Mouse (Mus musculus) forebrain, embryonic 11.5 days (tissue): ENCODE results near the gene Igdcc3. TPM values are rescaled to one million over a fixed set of nuclear protein-coding genes. Genes with fewer than 3 reads are reported as not detected.
"Not testable (repeated sequence)": the region's sequence is repeated elsewhere in the genome, so short reads cannot be mapped to it uniquely, and the experiment has no call there.

ENCODE experiments used
- ATAC-seq: fragments of 200-750 bp; cut with Nextera tagmentation; replicated peaks from 2 replicates; pipeline ENCODE4 v1.8.0; 2017; ENCODE audit warnings: moderate TSS enrichment; ENCODE audit not compliant: low FRiP score
- DNase-seq: peaks from one replicate; pipeline ENCODE4 v3.0.0-alpha.2; 2017; ENCODE audit warnings: low spot score
- H3K27ac ChIP-seq: fragments of 300-500 bp; sonication (generic); 2 replicates; pipeline ENCODE4 v1.5.1; 2014; ENCODE audit warnings: low read depth, low read length
- H3K27me3 ChIP-seq: fragments of 300-500 bp; sonication (generic); 2 replicates; pipeline ENCODE4 v1.6.1; 2014; ENCODE audit warnings: mild to moderate bottlenecking, low read length, mixed read lengths; ENCODE audit not compliant: control insufficient read depth, insufficient read depth
- H3K36me3 ChIP-seq: fragments of 300-500 bp; sonication (generic); 2 replicates; pipeline ENCODE4 v1.6.1; 2014; ENCODE audit warnings: mild to moderate bottlenecking, low read length, moderate library complexity, mixed read lengths; ENCODE audit not compliant: control insufficient read depth, insufficient read depth
- H3K4me1 ChIP-seq: fragments of 300-500 bp; sonication (generic); replicated peaks from 2 replicates; pipeline ENCODE4 v1.6.1; 2014; ENCODE audit warnings: low read length, mixed read lengths; ENCODE audit not compliant: control insufficient read depth, insufficient read depth
- H3K4me2 ChIP-seq: fragments of 300-500 bp; sonication (generic); 2 replicates; pipeline ENCODE4 v1.6.1; 2014; ENCODE audit warnings: low read depth, mild to moderate bottlenecking, low read length, moderate library complexity, mixed read lengths; ENCODE audit not compliant: severe bottlenecking
- H3K4me3 ChIP-seq: fragments of 300-500 bp; sonication (generic); 2 replicates; pipeline ENCODE4 v1.5.1; 2014; ENCODE audit warnings: low read depth, low read length
- H3K9ac ChIP-seq: fragments of 300-500 bp; sonication (generic); 2 replicates; pipeline ENCODE4 v1.6.1; 2014; ENCODE audit warnings: low read length
- H3K9me3 ChIP-seq: fragments of 300-500 bp; sonication (generic); 2 replicates; pipeline ENCODE4 v1.6.1; 2016; ENCODE audit warnings: low read length, mixed read lengths; ENCODE audit not compliant: control insufficient read depth
- WGBS: fragments of 180-500 bp; shearing (Covaris S2); extraction: QIAGEN DNeasy Blood & Tissue Kit; methylation state at CpG from one replicate; pipeline ENCODE4 v1.1.7; 2014; 5-methylcytosine and 5-hydroxymethylcytosine counted together
- polyA plus RNA-seq: library from polyadenylated mRNA; unstranded; fragments of >200 nt; fragmentation: Nextera tagmentation; extraction: Ambion mirVana; gene quantifications from 2 replicates; pipeline ENCODE4 v1.2.1, GENCODE M21; 2014

Gene Igdcc3
- polyA plus RNA-seq, 1 experiment from 2014 or later: 81.2 TPM

GRCm38 (mm10) chr9:65220398-65220797 is 79.4 kb downstream of the Igdcc3 start:
- DNase-seq, H3K4me3 ChIP-seq, ATAC-seq, H3K36me3 ChIP-seq, H3K4me2 ChIP-seq, H3K27ac ChIP-seq, H3K9me3 ChIP-seq, H3K4me1 ChIP-seq, H3K9ac ChIP-seq, H3K27me3 ChIP-seq: not testable (repeated sequence)
- WGBS: 49% methylated on average over 3 of the region's 3 CpGs

- no peaks in the 10 kb centered on the region for H3K36me3 ChIP-seq
- no peaks in the 10 kb centered on the region for H3K27me3 ChIP-seq
- no peak overlapping the region for H3K4me2 ChIP-seq
- 87% methylated on average over 6 of the region's 6 CpGs for WGBS
- DNase-seq: no peak
- ATAC-seq: no peak
- H3K9me3 ChIP-seq: no peaks in the 10 kb centered on the region
- H3K4me1 ChIP-seq: no peaks in the 10 kb centered on the region
- H3K9ac ChIP-seq: no peak overlapping the region
- no peak overlapping the region for H3K27ac ChIP-seq
- no peak overlapping the region for H3K4me3 ChIP-seq
Observed at GRCm38 (mm10) chr9:65223927-65224326, 82.9 kb downstream of the Igdcc3 start.

GRCm38 (mm10) chr9:65225795-65226194 is 84.8 kb downstream of the Igdcc3 start:
- no peak overlapping the region for H3K4me3 ChIP-seq
- 20% methylated on average over 4 of the region's 4 CpGs for WGBS
- H3K27ac ChIP-seq: no peak overlapping the region
- no peaks in the 10 kb centered on the region for H3K4me1 ChIP-seq
- ATAC-seq: no peak
- H3K27me3 ChIP-seq: no peaks in the 10 kb centered on the region
- peak; percentile 60 for DNase-seq
- H3K4me2 ChIP-seq: no peak overlapping the region
- no peak overlapping the region for H3K9ac ChIP-seq
- no peaks in the 10 kb centered on the region; the same call in 1 of the 2 replicates for H3K36me3 ChIP-seq
- H3K9me3 ChIP-seq: no peaks in the 10 kb centered on the region

GRCm38 (mm10) chr9:65230250-65230649 is 89.3 kb downstream of the Igdcc3 start:
- Histone ChIP-seq H3K27me3 (no peaks in the 10 kb centered on the region), H3K36me3 (no peaks in the 10 kb centered on the region; the same call in 1 of the 2 replicates), H3K9ac (no peak overlapping the region), H3K4me3 (no peak overlapping the region), H3K4me1 (no peaks in the 10 kb centered on the region), H3K9me3 (no peaks in the 10 kb centered on the region), H3K27ac (no peak overlapping the region), H3K4me2 (no peak overlapping the region)
- WGBS: 77% methylated on average over 6 of the region's 6 CpGs
- no peak for DNase-seq
- no peak for ATAC-seq

- ATAC-seq (no peak), DNase-seq (no peak)
- no peak overlapping the region for H3K4me2 ChIP-seq
- H3K4me1 ChIP-seq: no peaks in the 10 kb centered on the region
- H3K4me3 ChIP-seq: no peak overlapping the region
- no peaks in the 10 kb centered on the region for H3K9me3 ChIP-seq
- WGBS: 68% methylated on average over 8 of the region's 8 CpGs
- H3K9ac ChIP-seq: no peak overlapping the region
- H3K27me3 ChIP-seq: no peaks in the 10 kb centered on the region
- no peak overlapping the region for H3K27ac ChIP-seq
- no peaks in the 10 kb centered on the region; the same call in 1 of the 2 replicates for H3K36me3 ChIP-seq
Observed at GRCm38 (mm10) chr9:65231284-65231683, 90.3 kb downstream of the Igdcc3 start.

GRCm38 (mm10) chr9:65233243-65233985 is 92.4 kb downstream of the Igdcc3 start:
- DNase-seq: no peak
- Histone ChIP-seq H3K4me1 (no peaks in the 10 kb centered on the region), H3K36me3 (no peaks in the 10 kb centered on the region; the same call in 1 of the 2 replicates), H3K9ac (no peak overlapping the region), H3K4me3 (no peak overlapping the region), H3K4me2 (no peak overlapping the region), H3K27me3 (no peaks in the 10 kb centered on the region), H3K9me3 (no peaks in the 10 kb centered on the region), H3K27ac (no peak overlapping the region)
- no peak for ATAC-seq
- 91% methylated on average over 9 of the region's 9 CpGs for WGBS

GRCm38 (mm10) chr9:65234734-65235133 is 93.7 kb downstream of the Igdcc3 start:
- no peaks in the 10 kb centered on the region for H3K27me3 ChIP-seq

More at GRCm38 (mm10) chr9:65234734-65235133, 93.7 kb downstream of the Igdcc3 start:
- ATAC-seq: no peak
- no peaks in the 10 kb centered on the region for H3K9me3 ChIP-seq
- no peak overlapping the region for H3K27ac ChIP-seq
- H3K9ac ChIP-seq: no peak overlapping the region
- no peak overlapping the region for H3K4me3 ChIP-seq
- H3K4me1 ChIP-seq: no peaks in the 10 kb centered on the region
- H3K36me3 ChIP-seq: no peaks in the 10 kb centered on the region; the same call in 1 of the 2 replicates
- 92% methylated on average over 3 of the region's 3 CpGs for WGBS
- DNase-seq: no peak
- H3K4me2 ChIP-seq: no peak overlapping the region
